Mouse (Mus musculus): Measurements from ENCODE around the gene Txk.

Txk gene

GRCm38 (mm10) chr5:72752585-72752984 is at the start of gene Txk:
TSS of gene Txk (minus strand) at chr5:72752777.
- DNase-seq (ENCODE audit: low read depth, low spot score), result no peak

- no peak for DNase-seq (ENCODE audit: low read depth, low spot score)
Measured at GRCm38 (mm10) chr5:72798563-72798962, 46.0 kb upstream of the Txk start.

GRCm38 (mm10) chr5:72796186-72796613 is 43.6 kb upstream of the Txk start:
- DNase-seq (ENCODE audit: low read depth, low spot score), result peak; percentile 62

GRCm38 (mm10) chr5:72793309-72793850 is 40.8 kb upstream of the Txk start:
- DNase-seq (ENCODE audit: low read depth, low spot score), result no peak

- DNase-seq (ENCODE audit: low read depth, low spot score), result no peak
Measured at GRCm38 (mm10) chr5:72791789-72792188, 39.2 kb upstream of the Txk start.

DNA sequence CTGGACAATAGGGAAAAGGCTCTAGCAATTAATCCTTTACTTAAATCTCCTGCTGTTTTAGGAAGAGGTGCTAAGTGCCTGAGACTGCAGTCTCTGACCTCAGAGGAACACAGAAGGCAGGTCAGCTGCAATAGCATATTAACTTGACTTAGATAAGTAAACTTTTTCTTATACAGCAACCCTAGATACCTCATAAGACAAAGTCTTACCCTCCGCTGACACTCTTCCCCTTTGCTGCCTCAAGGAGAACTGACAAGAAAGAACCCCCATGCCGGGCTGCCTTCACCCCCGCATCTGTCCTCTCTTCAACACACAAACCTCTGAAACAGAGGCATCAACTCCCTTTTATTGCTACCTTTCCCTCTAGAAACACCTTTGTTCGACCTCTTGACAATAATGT is 38.8 kb upstream of the Txk start:
- DNase-seq (ENCODE audit: low read depth, low spot score), result no peak

DNA sequence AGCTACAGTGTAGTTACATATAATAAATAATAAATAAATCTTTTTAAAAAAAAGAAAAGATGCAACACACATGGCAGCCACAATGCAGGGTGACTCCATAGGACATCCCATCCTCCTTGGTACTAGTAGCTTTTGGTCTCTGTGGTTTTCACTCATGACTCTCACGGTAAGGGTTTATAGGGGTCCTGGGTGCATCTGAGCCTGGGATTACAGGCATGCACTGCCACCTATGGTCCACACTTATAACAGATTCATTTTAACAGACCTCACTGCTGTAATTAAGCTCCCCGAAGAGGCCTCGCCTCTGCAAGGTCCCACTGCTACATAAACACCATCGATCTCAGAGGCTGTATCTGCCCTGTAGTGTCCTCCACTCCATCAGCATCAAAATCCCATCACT is 32.9 kb upstream of the Txk start:
- DNase-seq (ENCODE audit: low read depth, low spot score), result no peak

DNA sequence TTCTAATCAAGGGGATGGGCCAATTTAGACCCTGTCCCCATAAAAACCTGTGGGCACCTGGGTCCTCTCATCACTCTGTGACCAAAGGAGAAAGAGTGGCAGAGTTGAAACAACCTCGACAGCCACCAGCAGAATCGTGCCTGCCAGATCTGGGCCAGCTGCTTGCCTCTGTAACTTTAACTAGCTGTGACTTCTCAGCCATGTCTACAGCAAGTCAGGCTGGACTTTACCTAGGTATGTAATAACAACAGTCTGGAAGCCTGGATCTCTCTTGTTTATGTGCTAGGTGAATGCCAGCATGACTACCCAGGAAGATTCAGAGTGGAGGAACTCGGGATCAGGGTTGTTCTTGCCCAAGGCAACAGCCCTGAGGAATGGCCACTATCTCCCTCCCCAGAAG is 32.1 kb upstream of the Txk start:
- no peak for DNase-seq (ENCODE audit: low read depth, low spot score)

GRCm38 (mm10) chr5:72783957-72784356 is 31.4 kb upstream of the Txk start:
- no peak for DNase-seq (ENCODE audit: low read depth, low spot score)

DNA sequence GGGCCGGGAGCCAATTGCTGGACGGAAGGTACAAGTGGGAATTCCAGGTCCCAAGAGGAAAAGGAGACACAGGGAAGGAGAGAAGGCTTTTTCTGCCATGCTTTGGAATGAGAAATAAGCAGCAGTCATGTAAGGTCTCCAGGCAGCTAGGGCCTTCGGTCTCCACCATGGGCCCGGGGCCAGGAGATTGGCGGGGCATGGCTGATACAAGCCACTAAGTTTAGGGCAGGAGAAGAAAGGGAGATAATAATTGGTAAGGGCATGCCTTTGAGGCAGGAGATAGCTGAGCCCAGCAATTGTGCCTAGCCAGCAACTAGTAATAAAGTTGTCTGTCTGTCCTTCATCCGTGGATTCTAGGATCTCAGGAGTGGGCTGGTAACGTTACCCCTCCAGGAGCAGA is 30.5 kb upstream of the Txk start:
- DNase-seq (ENCODE audit: low read depth, low spot score), result no peak

DNA sequence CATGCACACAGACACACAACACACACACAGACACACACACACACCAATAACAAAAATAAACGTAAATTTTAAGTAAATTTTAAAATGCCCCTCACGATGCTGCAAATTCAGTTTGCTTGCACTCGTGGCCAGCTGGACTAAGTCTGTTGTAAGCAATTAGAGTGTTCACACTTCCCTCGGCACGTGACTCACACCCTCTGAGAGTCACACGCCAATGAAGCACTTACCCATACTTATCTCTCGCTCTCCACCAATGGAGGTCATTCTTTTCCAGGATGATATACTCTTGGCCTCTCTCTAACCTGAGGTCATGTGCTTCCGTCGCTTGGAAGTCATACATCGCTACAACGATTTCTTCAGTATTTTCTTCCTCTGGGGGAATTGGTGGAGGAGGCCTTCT is 29.2 kb upstream of the Txk start:
- DNase-seq (ENCODE audit: low read depth, low spot score), result no peak

DNA sequence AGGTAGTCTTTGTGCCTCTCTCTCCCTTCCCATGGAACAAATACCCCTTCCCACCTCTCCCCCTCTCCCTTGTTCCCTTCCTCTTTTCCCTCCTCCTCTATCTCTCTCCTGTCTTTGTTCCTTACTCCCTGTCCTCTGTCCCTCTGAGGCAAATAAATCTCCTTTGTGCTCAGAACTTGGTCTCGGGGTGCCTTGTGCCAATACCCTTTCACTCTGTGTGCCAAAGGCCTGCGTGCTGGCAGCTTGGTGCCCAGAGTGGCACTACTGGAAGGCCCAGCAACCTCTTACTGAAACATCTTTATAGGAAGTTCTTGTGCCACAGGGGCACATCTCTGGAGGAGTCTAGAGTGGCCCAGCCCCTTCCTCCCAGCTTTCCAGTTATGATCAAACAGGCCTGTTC is 24.0 kb upstream of the Txk start:
- no peak for DNase-seq (ENCODE audit: low read depth, low spot score)

DNA sequence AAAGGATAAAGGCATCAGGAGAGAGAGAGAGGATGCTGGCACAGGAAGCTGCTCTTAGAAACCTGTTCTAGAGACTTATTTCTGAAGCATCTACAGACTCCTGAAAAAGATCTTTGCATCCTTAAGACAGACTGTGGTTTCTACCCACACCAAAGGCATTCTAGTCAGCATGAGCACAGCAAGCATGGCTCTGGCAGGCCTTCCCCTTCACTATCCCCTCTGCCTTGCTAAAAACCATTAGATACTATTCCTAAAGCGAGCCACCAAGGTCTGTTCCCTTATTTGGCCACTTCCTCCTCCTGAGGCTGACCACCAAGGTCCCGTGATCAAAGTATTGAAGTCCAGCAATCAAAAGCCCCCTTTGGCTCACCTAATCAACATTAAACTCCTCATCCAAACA is 23.6 kb upstream of the Txk start:
- no peak for DNase-seq (ENCODE audit: low read depth, low spot score)

DNA sequence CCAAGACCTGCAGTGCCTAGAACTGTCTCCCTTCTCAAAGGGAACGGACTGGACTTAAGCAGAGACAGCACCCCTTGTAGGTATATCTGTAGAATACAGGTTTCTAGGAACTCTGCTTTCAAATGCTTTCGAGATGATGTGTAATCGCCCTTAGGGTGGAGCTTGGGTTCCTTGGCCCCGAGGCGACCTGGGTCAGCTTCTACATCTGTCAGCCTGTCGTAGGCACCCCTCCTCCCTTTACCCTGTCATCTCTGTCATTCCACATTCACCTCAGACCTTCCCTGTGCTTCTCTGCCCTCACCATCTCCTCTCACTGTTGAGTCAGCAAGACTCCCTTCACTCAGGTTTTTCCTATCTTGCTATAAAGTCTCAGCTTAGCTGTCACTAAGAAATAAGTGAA is 17.3 kb upstream of the Txk start:
- DNase-seq (ENCODE audit: low read depth, low spot score), result no peak

- peak; percentile 65 for DNase-seq (ENCODE audit: low read depth, low spot score)
Measured at GRCm38 (mm10) chr5:72763546-72763945, 11.0 kb upstream of the Txk start.

DNA sequence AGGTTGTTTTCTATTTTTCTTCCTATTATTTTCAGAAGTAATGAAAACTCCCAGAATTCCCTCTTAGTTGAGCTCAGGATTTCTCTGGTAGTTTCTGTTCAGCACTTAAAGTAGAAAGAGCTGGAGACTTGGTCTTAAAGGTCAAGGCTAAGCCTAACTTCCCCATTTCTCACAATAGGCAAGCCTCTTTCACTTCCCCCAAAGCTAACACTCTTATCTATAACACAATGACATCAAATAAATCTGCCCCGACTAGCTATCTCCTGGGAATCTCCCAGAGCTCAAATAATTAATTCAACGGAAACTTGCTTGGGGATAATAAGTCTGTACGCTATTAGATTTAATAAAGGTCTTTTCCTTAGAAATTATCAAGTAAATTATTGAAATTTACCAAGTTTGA is 10.4 kb upstream of the Txk start:
- peak; percentile 70 for DNase-seq (ENCODE audit: low read depth, low spot score)

DNA sequence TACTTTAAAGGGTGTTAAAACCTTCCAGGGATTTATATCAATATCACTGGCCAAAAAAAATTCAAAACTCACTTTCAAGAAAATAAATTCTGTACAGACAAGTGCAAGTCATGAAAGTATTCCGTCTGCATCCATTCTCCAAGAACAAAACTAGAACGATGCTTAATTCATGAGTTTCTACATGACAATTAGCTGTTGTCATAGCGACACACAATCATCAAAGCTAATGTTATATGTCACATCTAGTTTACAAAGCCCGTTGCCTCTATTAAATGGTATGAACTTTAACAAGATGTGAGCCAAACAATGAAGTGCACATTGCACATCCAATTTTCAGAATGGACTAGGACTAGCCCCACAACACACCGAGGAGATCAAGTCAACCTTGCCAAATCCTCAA is 9.2 kb upstream of the Txk start:
- no peak for DNase-seq (ENCODE audit: low read depth, low spot score)

- peak; percentile 32 for DNase-seq (ENCODE audit: low read depth, low spot score)
Measured at GRCm38 (mm10) chr5:72761237-72761636, 8.7 kb upstream of the Txk start.

DNA sequence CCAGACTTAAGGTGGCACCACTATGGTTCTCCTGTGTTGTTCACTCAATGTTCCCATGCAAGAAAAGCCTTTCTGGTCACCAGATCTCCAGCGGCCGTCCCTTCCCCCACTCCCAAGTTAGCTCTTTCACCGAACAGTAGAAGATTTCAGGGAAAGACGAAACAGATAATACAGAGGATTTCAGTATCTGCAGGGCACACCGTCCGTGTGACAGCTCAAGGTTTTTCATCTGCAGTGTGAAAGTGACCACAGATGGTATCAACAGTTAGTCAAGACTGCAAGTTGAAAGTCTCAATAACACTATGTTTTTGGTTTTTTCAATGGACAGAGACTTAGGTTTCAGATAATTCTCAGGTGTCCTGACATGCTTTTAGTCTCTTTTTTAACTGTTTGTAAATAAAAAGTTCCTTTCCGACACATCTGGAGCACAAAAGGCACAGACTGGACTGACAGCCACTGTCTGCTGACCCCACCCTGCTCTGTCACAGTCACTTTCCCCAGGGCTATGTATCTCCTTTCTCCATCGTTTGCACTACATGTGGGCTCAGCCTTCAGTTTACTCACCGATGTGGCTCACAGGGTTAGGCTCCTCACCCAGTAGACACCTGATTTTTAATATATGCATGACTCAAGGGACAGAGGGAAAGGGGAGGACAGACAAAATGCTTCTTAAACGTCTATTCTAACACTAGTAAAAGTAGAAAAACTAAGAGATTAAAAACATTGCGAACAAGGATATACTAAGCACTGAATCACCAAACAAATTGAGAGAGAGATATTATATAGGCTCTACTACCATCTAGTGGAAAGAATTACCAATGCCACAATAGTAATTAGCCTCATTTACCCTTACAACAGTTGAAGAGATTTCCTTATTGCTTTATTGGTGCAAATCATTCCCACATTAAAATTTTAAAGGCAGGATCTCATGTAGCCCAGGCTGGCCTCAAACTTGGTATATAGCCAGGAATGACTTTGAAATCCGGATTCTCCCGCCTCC is 6.6 kb upstream of the Txk start:
- DNase-seq (ENCODE audit: low read depth, low spot score), result no peak

- no peak for DNase-seq (ENCODE audit: low read depth, low spot score)
Measured at GRCm38 (mm10) chr5:72757155-72757773, 4.7 kb upstream of the Txk start.

- DNase-seq (ENCODE audit: low read depth, low spot score), result no peak
Measured at GRCm38 (mm10) chr5:72755941-72756340, 3.4 kb upstream of the Txk start.

- DNase-seq (ENCODE audit: low read depth, low spot score), result no peak
Measured at GRCm38 (mm10) chr5:72755035-72755434, 2.5 kb upstream of the Txk start.
